Mouse (Mus musculus) retina, adult 2 months (tissue): ENCODE results near the gene Tff2.

Experiments
- DNase-seq: peaks from one replicate; pipeline ENCODE4 v3.0.0-alpha.2; 2012; ENCODE audit warnings: low read depth, low spot score

The Tff2 gene

GRCm38 (mm10) chr17:31136821-31137220 is 7.3 kb downstream of the Tff2 start:
- no peak for DNase-seq

DNA sequence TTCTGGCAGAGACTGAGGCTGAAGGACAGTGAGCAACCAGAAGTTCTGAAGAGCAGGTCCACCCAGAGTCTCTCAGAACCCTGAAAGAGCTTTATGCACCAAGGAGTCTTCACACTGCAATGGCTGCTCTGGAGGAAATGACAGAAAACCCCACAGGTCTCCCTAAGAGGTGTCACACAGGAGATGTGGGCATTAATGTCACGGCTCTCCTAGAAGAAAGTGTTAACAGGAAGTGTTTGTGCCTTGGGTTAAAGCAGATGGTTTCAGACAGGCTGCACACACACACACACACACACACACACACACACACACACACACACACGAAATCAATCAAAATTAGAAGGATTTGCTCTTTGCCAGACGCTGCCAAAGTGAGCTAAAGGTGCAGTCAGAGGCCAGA is 7.8 kb downstream of the Tff2 start:
- DNase-seq = no peak

- DNase-seq = no peak
Observed at GRCm38 (mm10) chr17:31134913-31135312, 9.2 kb downstream of the Tff2 start.

GRCm38 (mm10) chr17:31133776-31134175 is 10.3 kb downstream of the Tff2 start:
- no peak for DNase-seq

GRCm38 (mm10) chr17:31131269-31131821 is 12.7 kb downstream of the Tff2 start:
- DNase-seq = no peak

GRCm38 (mm10) chr17:31129452-31129851 is 14.6 kb downstream of the Tff2 start, which contains the start of gene Tff3:
TSS of gene Tff3 (minus strand) at chr17:31129646.
- no peak for DNase-seq

GRCm38 (mm10) chr17:31128708-31129318 is 15.3 kb downstream of the Tff2 start:
- DNase-seq = no peak

GRCm38 (mm10) chr17:31125548-31126266 is 18.4 kb downstream of the Tff2 start:
- DNase-seq = no peak

DNA sequence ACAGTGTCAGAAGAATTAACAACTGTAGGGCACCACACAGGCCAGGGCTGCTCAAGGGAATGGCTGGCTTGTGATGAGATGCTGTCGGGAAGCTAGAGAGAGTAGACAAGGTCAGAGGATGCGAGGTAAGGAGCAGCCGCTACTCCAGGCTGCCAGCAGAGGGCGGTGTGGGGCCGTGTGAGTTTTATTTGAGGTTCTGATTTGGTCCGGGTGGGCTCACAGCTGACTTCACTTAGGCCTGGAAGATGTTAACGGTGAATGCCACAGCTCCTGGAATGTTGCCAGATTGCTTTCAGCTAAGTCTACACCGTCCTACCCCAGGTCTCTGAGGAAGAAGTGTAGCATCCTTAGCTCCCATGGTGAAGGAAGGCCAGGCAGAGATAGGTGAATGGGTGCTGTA is 22.1 kb downstream of the Tff2 start:
- peak; percentile 28 for DNase-seq

- DNase-seq = peak; percentile 63
Observed at GRCm38 (mm10) chr17:31119429-31119828, 24.7 kb downstream of the Tff2 start.

GRCm38 (mm10) chr17:31117946-31118345 is 26.1 kb downstream of the Tff2 start:
- no peak for DNase-seq

DNA sequence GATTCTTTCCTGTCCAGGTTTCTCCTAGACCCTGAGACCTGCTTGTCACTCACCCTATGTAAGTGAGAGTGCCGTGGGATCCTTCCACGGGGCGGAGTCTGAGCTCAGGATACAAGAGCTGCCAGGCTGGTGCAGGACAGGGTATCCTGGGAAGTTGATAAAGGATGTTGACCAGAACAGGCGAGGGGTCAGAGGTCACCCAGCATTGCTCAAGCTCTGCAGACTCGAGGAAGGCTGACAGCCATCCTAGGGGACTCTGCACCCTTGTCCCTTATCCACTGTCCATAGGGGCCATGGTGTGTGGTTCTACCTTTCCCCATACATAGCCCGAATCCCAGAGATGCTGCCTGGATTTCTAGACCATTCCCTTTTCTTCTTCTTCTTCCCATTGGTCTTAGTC is 28.0 kb downstream of the Tff2 start:
- no peak for DNase-seq

- no peak for DNase-seq
Observed at GRCm38 (mm10) chr17:31113191-31113856, 30.8 kb downstream of the Tff2 start.

DNA sequence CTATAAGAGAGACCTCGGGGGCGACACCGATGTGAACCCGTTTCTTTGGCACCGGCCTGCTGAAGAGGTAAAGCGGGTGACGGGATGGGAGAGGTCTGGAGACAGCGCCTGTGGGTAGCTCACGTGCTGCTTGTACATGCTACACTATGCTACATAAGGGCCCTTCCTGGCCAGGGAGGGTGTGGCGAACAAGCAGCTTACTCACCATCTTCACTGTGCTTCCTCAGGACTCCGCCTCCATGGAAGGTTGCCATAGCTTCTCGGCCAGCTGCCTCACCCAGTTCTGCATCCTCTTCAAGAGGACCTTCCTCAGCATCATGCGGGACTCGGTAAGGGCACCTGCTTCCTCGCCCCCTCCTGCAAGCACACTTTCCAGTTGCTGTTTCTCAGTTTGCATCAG is 35.7 kb downstream of the Tff2 start:
- DNase-seq = no peak

- no peak for DNase-seq
Observed at GRCm38 (mm10) chr17:31103823-31104222, 40.3 kb downstream of the Tff2 start.

DNA sequence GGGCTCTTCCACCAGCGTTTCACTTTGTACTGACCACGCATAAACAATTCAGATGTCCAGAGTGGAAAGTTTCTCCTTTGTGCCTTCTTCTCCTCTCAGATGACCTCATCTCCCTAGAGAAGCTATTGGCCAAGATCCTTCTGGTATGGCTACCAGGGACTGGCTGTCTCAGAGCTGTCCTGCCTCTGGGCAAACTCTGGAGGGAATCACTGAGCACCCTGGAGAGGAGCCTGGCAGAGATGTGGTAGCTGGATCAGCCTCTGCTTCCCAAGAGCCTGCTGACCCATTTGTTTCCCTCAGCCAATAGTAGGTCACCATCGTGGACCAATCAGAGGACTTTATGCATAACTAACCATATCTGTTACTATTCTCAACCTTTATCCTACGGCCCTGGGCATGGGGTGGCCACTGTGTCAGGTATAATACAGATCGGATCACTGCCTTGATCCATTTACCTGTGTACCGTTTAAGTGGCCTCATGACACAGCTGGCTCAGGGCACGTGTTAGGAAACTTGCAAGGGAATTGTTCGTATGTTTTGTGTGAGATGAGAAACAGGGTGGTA is 41.0 kb downstream of the Tff2 start:
- DNase-seq = peak; percentile 54

DNA sequence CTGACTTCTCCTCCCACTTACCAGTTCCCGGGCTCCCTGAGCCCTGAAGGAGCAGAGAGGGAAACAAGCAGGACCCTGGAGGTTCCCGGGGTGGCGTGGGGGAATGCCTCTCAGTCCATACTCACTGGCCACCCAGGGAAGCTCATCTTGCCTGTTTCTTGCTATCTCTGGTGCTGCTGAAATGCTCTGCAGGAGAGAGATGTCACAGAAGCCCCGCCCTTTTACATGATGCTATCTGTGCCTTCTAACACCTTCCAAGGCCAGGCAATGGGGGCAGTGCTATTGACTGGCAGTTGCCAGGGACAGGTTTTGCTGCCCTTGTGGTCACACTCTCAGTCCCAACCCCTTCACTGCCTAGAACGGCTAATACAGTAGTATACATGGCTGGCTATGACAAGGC is 45.3 kb downstream of the Tff2 start:
- no peak for DNase-seq

GRCm38 (mm10) chr17:31096893-31097292 is 47.2 kb downstream of the Tff2 start:
- no peak for DNase-seq

- no peak for DNase-seq
Observed at GRCm38 (mm10) chr17:31095570-31095969, 48.5 kb downstream of the Tff2 start.

DNA sequence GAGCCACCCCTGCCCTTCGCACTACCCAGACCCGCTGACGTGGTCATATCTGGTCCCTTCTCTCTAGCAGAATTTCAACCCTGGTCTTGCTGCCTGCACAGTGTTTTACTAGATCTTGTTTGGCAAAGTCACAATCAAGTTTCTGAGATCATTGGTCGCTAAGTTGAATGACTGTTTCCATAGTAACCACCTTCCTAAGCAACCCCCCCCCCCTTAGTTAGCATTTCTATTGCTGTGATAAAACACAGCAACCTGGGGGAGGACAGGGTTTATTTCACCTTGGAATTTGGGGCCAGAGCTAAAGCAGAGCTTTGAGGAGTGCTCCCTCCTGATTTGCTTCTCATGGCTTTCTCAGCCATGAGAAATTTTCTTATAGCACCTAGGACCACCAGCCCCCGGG is 49.3 kb downstream of the Tff2 start:
- DNase-seq = no peak
